Mouse (Mus musculus): Measurements from ENCODE around the gene Tmem17. TPM values are rescaled to one million over a fixed set of nuclear protein-coding genes. Genes with fewer than 3 reads are reported as not detected.

The Tmem17 gene
- 1.3 TPM for polyA plus RNA-seq (2014; fragmentation: Illumina TruSeq; extraction: RNeasy Lipid Tissue Mini Kit (QIAGEN cat#74804); ENCODE audit: low replicate concordance)

GRCm38 (mm10) chr11:22512038-22513001, at the start of gene Tmem17:
TSS of gene Tmem17 (plus strand) at chr11:22512088.

Other genes starting within 250 kb of the Tmem17 start
- 29.4 TPM for gene Ehbp1, start 169.8 kb upstream of the Tmem17 start, polyA plus RNA-seq (2014; fragmentation: Illumina TruSeq; extraction: RNeasy Lipid Tissue Mini Kit (QIAGEN cat#74804); ENCODE audit: low replicate concordance)

All from small intestine, adult 10 weeks (tissue).